Comparison of ENCODE assay signal across 23 mouse cellular contexts in the genomic region with DNA sequence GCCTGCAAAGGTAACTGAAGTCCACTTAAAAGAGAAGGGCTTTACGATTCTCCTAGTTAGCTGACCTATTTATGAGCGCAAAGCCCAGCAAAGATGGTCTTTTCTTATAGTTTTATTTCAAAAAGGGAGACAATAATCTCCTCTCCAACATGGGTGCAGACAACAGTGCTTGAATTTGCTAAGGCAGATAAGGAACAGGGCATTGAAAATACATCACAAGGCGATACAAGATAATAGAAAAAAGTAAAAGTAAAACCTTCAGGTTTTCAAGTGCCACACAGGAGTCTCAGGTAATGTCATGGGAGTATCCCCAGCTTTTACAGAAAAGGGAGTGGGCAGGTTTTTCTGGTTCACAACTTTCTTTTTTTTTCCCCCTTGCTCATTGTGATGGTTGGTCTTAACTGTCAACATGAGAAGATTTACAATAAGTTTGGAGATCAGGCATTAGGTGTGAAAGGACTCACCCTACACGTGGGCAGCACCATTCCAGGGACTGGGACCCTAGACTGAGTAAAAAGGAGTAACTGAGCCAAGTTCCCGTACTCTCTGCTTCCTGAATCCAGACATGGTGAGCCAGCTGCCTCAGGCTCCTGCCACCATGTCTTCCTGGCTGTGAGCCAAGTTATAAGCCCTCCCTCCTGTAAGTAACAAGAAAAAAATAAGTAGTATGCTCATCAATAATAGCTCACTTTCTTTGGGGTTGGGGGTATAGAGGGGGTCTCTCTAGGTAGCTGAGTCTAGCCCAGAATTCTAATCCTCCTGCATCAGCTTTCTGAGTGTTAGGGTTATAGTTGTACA.
DNase-seq lines count a peak whose midpoint lies in the region; ATAC-seq and TF ChIP-seq lines count a peak whose summit lies in the region.
"Had no signal": no experiment of that assay in that cellular context is flagged by ENCODE, and none has a peak within 500 bp of the region (broad histone marks: within the 10 kb centered on the region; RNA-seq: fewer than 3 reads in every experiment).

No protein-coding gene starts in this region.

- 70% methylated on average over 5 of the region's 5 CpGs for WGBS in forebrain, embryonic 14.5 days
- 76% methylated on average over 5 of the region's 5 CpGs for WGBS in forebrain, embryonic 12.5 days
- WGBS in lung, embryonic 14.5 days: 57% methylated on average over 5 of the region's 5 CpGs
- 44% methylated on average over 5 of the region's 5 CpGs for WGBS in liver, embryonic 16.5 days (ENCODE audit: insufficient replicate concordance)

- H3K27me3 ChIP-seq in forebrain, embryonic 14.5 days (replicated peaks; ENCODE audit: control insufficient read depth, insufficient read depth, low read length): no peaks in the 10 kb centered on the region
- H3K27me3 ChIP-seq in forebrain, embryonic 12.5 days: no peaks in the 10 kb centered on the region
- no peaks in the 10 kb centered on the region for H3K27me3 ChIP-seq in lung, embryonic 14.5 days (ENCODE audit: insufficient read depth, low read length)
- H3K27me3 ChIP-seq in liver, embryonic 16.5 days (ENCODE audit: control insufficient read depth, insufficient read depth, low read depth, low read length): no peaks in the 10 kb centered on the region
- H3K27me3 ChIP-seq: embryonic facial prominence, embryonic 12.5 days; hindbrain, embryonic 15.5 days; midbrain, embryonic 13.5 days; Patski had no signal

- DNase-seq in forebrain, embryonic 14.5 days (ENCODE audit: low spot score): peak; percentile 17
- DNase-seq in lung, embryonic 14.5 days: peak; percentile 23
- no peak for DNase-seq in lung, postnatal 10 days
- DNase-seq in c-Kit-negative CD71-positive TER-119-positive erythroid progenitor cells, embryonic 14.5 days (ENCODE audit: low read depth, low spot score): peak; percentile 31
- DNase-seq in left cerebral cortex, postnatal 25 days (ENCODE audit: low spot score in 2 of 2): no peak
- DNase-seq: adrenal gland, postnatal 36 days; cerebellum, adult 11-12 months; cerebellum, postnatal 14 days; gastrocnemius, postnatal 36 days; heart, adult 2 months; kidney, adult 8-10 months; kidney, postnatal 14 days; layer of hippocampus, postnatal 36 days; lung, postnatal 14 days; right cerebral cortex, postnatal 25 days; spleen, adult 18-20 months; thymus, postnatal 25 days had no signal

- no peak overlapping the region for H3K4me2 ChIP-seq in forebrain, embryonic 14.5 days (ENCODE audit: low read length)
- H3K4me2 ChIP-seq in forebrain, embryonic 12.5 days: no peak overlapping the region
- no peak overlapping the region for H3K4me2 ChIP-seq in lung, embryonic 14.5 days
- H3K4me2 ChIP-seq in liver, embryonic 16.5 days (ENCODE audit: low read depth, low read length): peak overlapping the region; percentile 59
- H3K4me2 ChIP-seq: embryonic facial prominence, embryonic 12.5 days had no signal

- no peaks in the 10 kb centered on the region for H3K36me3 ChIP-seq in forebrain, embryonic 14.5 days (ENCODE audit: control insufficient read depth, insufficient read depth, low read length)
- no peaks in the 10 kb centered on the region for H3K36me3 ChIP-seq in forebrain, embryonic 12.5 days (replicated peaks)
- no peaks in the 10 kb centered on the region for H3K36me3 ChIP-seq in lung, embryonic 14.5 days (ENCODE audit: insufficient read depth)
- H3K36me3 ChIP-seq in liver, embryonic 16.5 days (ENCODE audit: control insufficient read depth, insufficient read depth): no peaks in the 10 kb centered on the region
- H3K36me3 ChIP-seq: embryonic facial prominence, embryonic 12.5 days; hindbrain, embryonic 15.5 days; midbrain, embryonic 13.5 days had no signal

- H3K4me3 ChIP-seq in forebrain, embryonic 14.5 days (ENCODE audit: low read depth, low read length): no peak overlapping the region
- no peak overlapping the region for H3K4me3 ChIP-seq in forebrain, embryonic 12.5 days (replicated peaks)
- H3K4me3 ChIP-seq in lung, embryonic 14.5 days (ENCODE audit: low read depth, low read length): no peak overlapping the region
- H3K4me3 ChIP-seq in liver, embryonic 16.5 days (ENCODE audit: low read depth, low read length): no peak overlapping the region
- H3K4me3 ChIP-seq: embryonic facial prominence, embryonic 12.5 days; heart, adult 2 months; hindbrain, embryonic 15.5 days; midbrain, embryonic 13.5 days had no signal

- no peak for TF ChIP-seq CTCF in lung, embryonic 14.5 days (IDR thresholded peaks at IDR 0.05; ENCODE audit: low read depth)

- intact Hi-C loops in left cerebral cortex, postnatal 25 days (cut with DNase I): loop anchor here (2.0 kb wide), 1 partner anchor 319 kb away; no protein-coding TSS in a partner anchor

- no peak overlapping the region for H3K9ac ChIP-seq in forebrain, embryonic 14.5 days (ENCODE audit: low read length)
- H3K9ac ChIP-seq in forebrain, embryonic 12.5 days: no peak overlapping the region
- H3K9ac ChIP-seq in lung, embryonic 14.5 days: no peak overlapping the region
- H3K9ac ChIP-seq in liver, embryonic 16.5 days (ENCODE audit: low read depth, low read length): peak overlapping the region; percentile 34
- H3K9ac ChIP-seq: embryonic facial prominence, embryonic 12.5 days; midbrain, embryonic 13.5 days had no signal

- no peaks in the 10 kb centered on the region for H3K4me1 ChIP-seq in forebrain, embryonic 14.5 days (ENCODE audit: control insufficient read depth, insufficient read depth, low read length)
- no peaks in the 10 kb centered on the region for H3K4me1 ChIP-seq in forebrain, embryonic 12.5 days
- no peaks in the 10 kb centered on the region for H3K4me1 ChIP-seq in lung, embryonic 14.5 days (ENCODE audit: insufficient read depth)
- H3K4me1 ChIP-seq in liver, embryonic 16.5 days (ENCODE audit: control insufficient read depth, low read depth, low read length): peaks cover 55% of the 10 kb centered on the region
- H3K4me1 ChIP-seq: embryonic facial prominence, embryonic 12.5 days; hindbrain, embryonic 15.5 days; midbrain, embryonic 13.5 days had no signal

- no peaks in the 10 kb centered on the region for H3K9me3 ChIP-seq in forebrain, embryonic 14.5 days (replicated peaks; ENCODE audit: control insufficient read depth, low read length)
- no peaks in the 10 kb centered on the region for H3K9me3 ChIP-seq in forebrain, embryonic 12.5 days
- H3K9me3 ChIP-seq in lung, embryonic 14.5 days (ENCODE audit: low read depth, low read length): no peaks in the 10 kb centered on the region
- no peaks in the 10 kb centered on the region for H3K9me3 ChIP-seq in liver, embryonic 16.5 days (replicated peaks; ENCODE audit: control insufficient read depth, low read length)
- H3K9me3 ChIP-seq: embryonic facial prominence, embryonic 12.5 days; hindbrain, embryonic 15.5 days; midbrain, embryonic 13.5 days had no signal

- ATAC-seq in forebrain, embryonic 14.5 days: no peak
- no peak for ATAC-seq in forebrain, embryonic 12.5 days (ENCODE audit: low FRiP score)
- ATAC-seq in lung, embryonic 14.5 days (ENCODE audit: insufficient read depth): no peak
- no peak for ATAC-seq in liver, embryonic 16.5 days (ENCODE audit: low read depth)
- ATAC-seq: Patski had no signal

- no peak overlapping the region for H3K27ac ChIP-seq in forebrain, embryonic 14.5 days (ENCODE audit: low read depth, low read length)
- H3K27ac ChIP-seq in forebrain, embryonic 12.5 days: no peak overlapping the region
- no peak overlapping the region for H3K27ac ChIP-seq in lung, embryonic 14.5 days (ENCODE audit: low read depth)
- peak overlapping the region; percentile 100 for H3K27ac ChIP-seq in liver, embryonic 16.5 days (ENCODE audit: low read length)
- H3K27ac ChIP-seq: embryonic facial prominence, embryonic 12.5 days; heart, adult 2 months; hindbrain, embryonic 15.5 days; midbrain, embryonic 13.5 days had no signal

Comparison
In these comparisons a context has a peak if more than half of its experiments do, and no peak if none do; other contexts are left out.
1. DNase-seq: peak in forebrain, embryonic 14.5 days (single experiment), lung, embryonic 14.5 days (single experiment) and c-Kit-negative CD71-positive TER-119-positive erythroid progenitor cells, embryonic 14.5 days (single experiment); none in lung, postnatal 10 days (single experiment) and left cerebral cortex, postnatal 25 days (0 of 2).